Mouse (Mus musculus) embryonic facial prominence, embryonic 11.5 days (tissue): ENCODE data around the gene Rps2. TPM values are rescaled to one million over a fixed set of nuclear protein-coding genes. Genes with fewer than 3 reads are reported as not detected.
A peak's percentile ranks its signal among the peaks of the same experiment; 100 is the strongest.
"Not testable (repeated sequence)": the region's sequence is repeated elsewhere in the genome, so short reads cannot be mapped to it uniquely, and the experiment has no call there.

Source experiments
- ATAC-seq: fragments of 200-750 bp; cut with Nextera tagmentation; replicated peaks from 2 replicates; pipeline ENCODE4 v1.8.0; 2017; ENCODE audit warnings: low read depth; ENCODE audit not compliant: insufficient number of reproducible peaks, low FRiP score, low TSS enrichment
- DNase-seq: peaks from one replicate; pipeline ENCODE4 v3.0.0-alpha.2; 2015; ENCODE audit warnings: low spot score
- H3K27ac ChIP-seq: fragments of 300-500 bp; sonication (generic); replicated peaks from 2 replicates; pipeline ENCODE4 v1.5.1; 2014; ENCODE audit warnings: mild to moderate bottlenecking, low read depth, low read length, control low read depth
- H3K27me3 ChIP-seq: fragments of 300-500 bp; sonication (generic); 2 replicates; pipeline ENCODE4 v1.6.1; 2014; ENCODE audit warnings: mild to moderate bottlenecking, low read length, moderate library complexity, mixed read lengths; ENCODE audit not compliant: control insufficient read depth, insufficient read depth
- H3K36me3 ChIP-seq: fragments of 300-500 bp; sonication (generic); replicated peaks from 2 replicates; pipeline ENCODE4 v1.6.1; 2014; ENCODE audit warnings: low read depth, mild to moderate bottlenecking, low read length, moderate library complexity, mixed read lengths; ENCODE audit not compliant: control insufficient read depth, insufficient read depth
- H3K4me1 ChIP-seq: fragments of 300-500 bp; sonication (generic); 2 replicates; pipeline ENCODE4 v1.6.1; 2014; ENCODE audit warnings: low read length, mixed read lengths; ENCODE audit not compliant: control insufficient read depth, insufficient read depth
- H3K4me2 ChIP-seq: fragments of 300-500 bp; sonication (generic); 2 replicates; pipeline ENCODE4 v1.6.1; 2014; ENCODE audit warnings: low read depth, mild to moderate bottlenecking, control low read depth, low read length, moderate library complexity
- H3K4me3 ChIP-seq: fragments of 300-500 bp; sonication (generic); 2 replicates; pipeline ENCODE4 v1.5.1; 2014; ENCODE audit warnings: low read depth, low read length, control low read depth
- H3K9ac ChIP-seq: fragments of 300-500 bp; sonication (generic); replicated peaks from 2 replicates; pipeline ENCODE4 v1.6.1; 2014; ENCODE audit warnings: mild to moderate bottlenecking, control low read depth, low read length
- H3K9me3 ChIP-seq: fragments of 300-500 bp; sonication (generic); replicated peaks from 2 replicates; pipeline ENCODE4 v1.6.1; 2016; ENCODE audit warnings: mild to moderate bottlenecking, low read length, inconsistent platforms, mixed read lengths; ENCODE audit not compliant: control insufficient read depth
- WGBS: fragments of 180-500 bp; shearing (Covaris S2); extraction: QIAGEN DNeasy Blood & Tissue Kit; methylation state at CpG from one replicate; pipeline ENCODE4 v1.1.7; 2014; 5-methylcytosine and 5-hydroxymethylcytosine counted together
- polyA plus RNA-seq: library from polyadenylated mRNA; unstranded; fragments of >200 nt; fragmentation: Nextera tagmentation; extraction: Ambion mirVana; gene quantifications from 2 replicates; pipeline ENCODE4 v1.2.1, GENCODE M21; 2014

Gene Rps2
- polyA plus RNA-seq, 1 experiment from 2014 or later = 1,371 TPM

DNA sequence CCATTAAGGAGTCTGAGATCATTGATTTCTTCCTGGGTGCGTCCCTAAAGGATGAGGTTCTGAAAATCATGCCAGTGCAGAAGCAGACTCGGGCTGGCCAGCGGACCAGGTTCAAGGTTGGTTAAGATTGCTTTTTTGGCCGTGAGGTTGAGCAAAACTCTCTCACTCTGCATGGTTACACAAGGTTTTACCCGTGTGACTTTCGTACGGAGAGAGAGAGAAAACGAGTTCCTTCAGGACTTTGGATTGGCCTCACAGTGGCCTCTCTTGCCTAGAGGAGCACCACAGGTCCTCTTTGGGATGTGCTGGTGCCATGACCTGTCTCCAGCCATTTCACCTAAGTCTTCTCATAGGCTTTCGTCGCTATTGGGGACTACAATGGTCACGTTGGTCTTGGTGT lies 2.7 kb downstream of the Rps2 start:
- WGBS = 0% methylated on average over 11 of the region's 11 CpGs
- peak overlapping the region; percentile 75 for H3K4me3 ChIP-seq
- peak overlapping the region; percentile 85 for H3K4me2 ChIP-seq
- not testable (repeated sequence) for ATAC-seq, H3K9me3 ChIP-seq, H3K36me3 ChIP-seq, DNase-seq, H3K4me1 ChIP-seq, H3K27ac ChIP-seq, H3K27me3 ChIP-seq
- peak overlapping the region; percentile 84 for H3K9ac ChIP-seq

DNA sequence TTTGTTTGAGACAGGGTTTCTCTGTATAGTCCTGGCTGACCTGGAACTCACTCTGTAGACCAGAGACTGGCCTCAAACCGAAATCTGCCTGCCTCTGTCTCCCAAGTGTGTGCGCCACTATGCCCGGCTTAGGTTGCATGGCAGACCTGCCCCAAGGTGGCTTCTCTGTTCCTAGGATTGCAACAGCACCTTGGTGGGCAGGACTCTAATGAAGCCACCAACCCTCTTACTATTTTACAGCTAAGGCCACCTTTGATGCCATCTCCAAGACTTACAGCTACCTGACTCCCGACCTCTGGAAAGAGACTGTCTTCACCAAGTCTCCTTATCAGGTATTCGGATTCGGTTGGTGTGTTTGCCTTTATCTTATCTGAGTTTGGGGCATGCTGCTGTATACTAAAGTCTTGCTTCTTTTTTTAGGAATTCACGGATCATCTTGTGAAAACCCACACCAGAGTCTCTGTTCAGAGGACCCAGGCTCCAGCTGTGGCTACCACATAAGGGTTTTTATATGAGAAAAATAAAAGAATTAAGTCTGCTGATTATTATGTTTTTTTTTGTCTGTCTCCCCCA lies 3.6 kb downstream of the Rps2 start:
- not testable (repeated sequence) for H3K27me3 ChIP-seq, H3K27ac ChIP-seq, H3K36me3 ChIP-seq, ATAC-seq, H3K4me1 ChIP-seq, DNase-seq, H3K9me3 ChIP-seq
- Histone ChIP-seq H3K4me3 (peak overlapping the region; percentile 75), H3K4me2 (peak overlapping the region; percentile 49), H3K9ac (peak overlapping the region; percentile 43)
- WGBS = 65% methylated on average over 7 of the region's 7 CpGs

DNA sequence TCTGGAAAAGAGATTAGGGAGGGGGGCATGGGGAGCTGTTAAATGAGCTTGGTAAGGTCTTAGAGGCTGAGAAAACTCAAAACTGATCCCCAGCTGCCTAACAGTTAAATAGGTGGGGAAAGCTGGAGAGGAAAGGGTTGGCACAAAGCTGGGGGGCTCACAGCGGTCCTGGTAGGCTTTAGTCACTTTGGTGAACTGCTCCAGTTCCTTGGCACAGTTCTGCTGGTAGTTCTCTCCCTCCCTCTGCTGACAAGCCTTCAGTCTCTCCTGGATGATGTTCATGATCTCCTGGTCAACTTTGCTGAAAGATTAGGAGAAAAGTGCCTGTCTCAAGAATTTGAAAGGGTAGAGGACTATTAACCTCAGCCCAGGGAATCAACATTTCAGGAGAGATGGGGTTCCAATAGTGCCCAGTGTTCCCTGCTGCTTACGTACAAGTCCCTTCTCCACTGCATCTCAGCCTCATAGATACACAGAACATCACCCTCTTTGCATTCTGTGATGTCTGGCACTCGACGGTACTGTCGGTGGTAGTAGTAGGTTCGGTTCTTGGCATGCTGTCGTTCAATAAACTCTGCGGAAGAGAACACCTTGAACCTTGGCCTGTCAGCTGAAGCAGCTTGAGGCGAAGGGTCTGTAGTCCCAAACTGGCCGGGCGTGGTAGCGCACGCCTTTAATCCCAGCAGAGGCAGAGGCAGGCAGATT lies 4.5 kb downstream of the Rps2 start:
- H3K27ac ChIP-seq = no peak overlapping the region
- DNase-seq = no peak
- peaks cover 8% of the 10 kb centered on the region for H3K36me3 ChIP-seq
- no peaks in the 10 kb centered on the region for H3K9me3 ChIP-seq
- no peaks in the 10 kb centered on the region; the same call in 1 of the 2 replicates for H3K4me1 ChIP-seq
- no peak overlapping the region for H3K9ac ChIP-seq
- H3K4me2 ChIP-seq = peak overlapping the region; percentile 8; the same call in 1 of the 2 replicates
- no peaks in the 10 kb centered on the region for H3K27me3 ChIP-seq
- WGBS = 37% methylated on average over 13 of the region's 13 CpGs
- ATAC-seq = no peak
- H3K4me3 ChIP-seq = 0 out of 2 replicates have a peak overlapping the region, but pooled peaks have one; percentile 4

DNA sequence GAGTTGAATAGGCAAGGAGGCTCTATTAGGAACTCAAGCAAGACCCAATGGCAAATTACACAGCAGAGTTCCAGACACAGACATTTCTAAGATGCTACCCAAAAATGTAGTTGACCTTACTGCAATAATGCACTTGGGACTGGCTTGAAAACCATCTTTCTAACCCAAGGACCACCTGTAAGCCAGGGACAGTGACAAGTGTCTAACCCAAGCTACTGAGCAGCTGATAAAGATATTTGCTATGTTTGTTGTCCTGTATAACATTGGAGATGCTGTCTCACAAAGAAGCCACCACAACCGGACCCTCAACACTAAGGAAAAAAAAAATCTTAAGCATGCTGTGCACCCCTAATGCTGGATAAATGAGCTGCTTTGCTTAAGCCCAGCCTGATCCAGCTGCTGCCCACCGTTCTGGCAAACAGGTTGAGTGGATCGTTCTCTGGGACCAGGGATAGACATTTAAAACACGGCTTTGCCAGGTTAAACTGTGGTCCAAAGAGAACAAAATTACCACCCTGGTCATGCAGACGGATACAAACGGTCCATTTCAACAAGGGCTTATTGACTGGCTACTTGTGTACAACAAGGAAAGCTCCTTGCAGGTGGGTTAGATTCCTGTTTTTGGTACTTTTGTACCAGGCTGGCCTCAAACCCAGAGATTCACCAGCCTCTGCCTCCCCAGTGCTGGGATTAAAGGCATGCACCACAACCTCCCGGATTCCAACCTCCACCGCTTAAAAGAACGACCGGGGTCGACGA lies 5.4 kb downstream of the Rps2 start:
- no peaks in the 10 kb centered on the region for H3K27me3 ChIP-seq
- peaks cover 8% of the 10 kb centered on the region for H3K36me3 ChIP-seq
- H3K4me2 ChIP-seq = peak overlapping the region; percentile 56
- H3K4me1 ChIP-seq = no peaks in the 10 kb centered on the region; the same call in 1 of the 2 replicates
- peak overlapping the region; percentile 60 for H3K4me3 ChIP-seq
- 5% methylated on average over 12 of the region's 12 CpGs for WGBS
- no peak for ATAC-seq
- H3K9ac ChIP-seq = peak overlapping the region; percentile 71
- no peak for DNase-seq
- no peaks in the 10 kb centered on the region for H3K9me3 ChIP-seq
- no peak overlapping the region for H3K27ac ChIP-seq

DNA sequence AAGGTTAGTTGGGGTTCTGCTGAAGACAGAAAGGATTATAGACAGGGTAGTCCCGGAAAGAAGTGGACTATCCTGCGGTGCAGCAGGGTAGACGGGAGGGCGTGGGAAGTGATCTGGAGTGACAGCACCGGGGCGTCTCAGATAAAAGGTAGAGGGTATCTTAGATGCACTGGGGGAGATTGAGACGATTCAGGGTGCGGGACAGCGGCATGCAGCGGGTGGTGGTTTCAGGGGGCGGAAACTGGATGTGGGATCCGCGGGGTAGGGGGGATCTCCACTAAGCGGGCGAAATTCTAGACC lies 5.9 kb downstream of the Rps2 start:
- ATAC-seq = peak; percentile 12; the same call in 1 of the 2 replicates
- peak overlapping the region; percentile 60 for H3K4me3 ChIP-seq
- peak; percentile 19 for DNase-seq
- peaks cover 8% of the 10 kb centered on the region for H3K36me3 ChIP-seq
- no peaks in the 10 kb centered on the region for H3K9me3 ChIP-seq
- 1% methylated on average over 15 of the region's 15 CpGs for WGBS
- no peaks in the 10 kb centered on the region for H3K27me3 ChIP-seq
- peak overlapping the region; percentile 56 for H3K27ac ChIP-seq
- peak overlapping the region; percentile 71 for H3K9ac ChIP-seq
- no peaks in the 10 kb centered on the region; the same call in 1 of the 2 replicates for H3K4me1 ChIP-seq
- H3K4me2 ChIP-seq = peak overlapping the region; percentile 56

DNA sequence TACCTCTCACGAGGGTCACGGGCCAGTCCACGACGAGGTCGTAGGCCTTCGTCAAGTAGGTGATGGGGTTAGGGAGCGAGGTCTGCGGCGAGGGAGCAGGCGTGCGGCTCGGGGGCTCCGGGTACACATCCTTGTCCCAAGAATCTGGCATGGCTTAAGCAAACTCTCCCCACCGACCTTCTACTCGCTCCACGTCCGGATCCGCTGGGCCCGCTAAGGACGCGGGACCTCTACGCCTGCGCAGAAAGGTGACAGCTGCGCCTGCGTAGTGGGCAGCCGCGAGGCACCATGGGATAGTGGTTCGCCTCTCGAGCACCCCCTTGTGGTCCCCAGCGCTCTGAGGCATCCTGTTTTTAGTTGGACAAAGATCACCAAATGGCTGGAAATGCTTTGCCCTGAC lies 6.3 kb downstream of the Rps2 start, which contains the start of gene Ndufb10:
Gene Ndufb10, minus strand, starts transcription at position 295 of the 400 bp plus-strand sequence.
- Histone ChIP-seq H3K4me1 (no peaks in the 10 kb centered on the region; the same call in 1 of the 2 replicates), H3K27ac (peak within 1 kb of the TSS; percentile 56), H3K36me3 (peaks cover 8% of the 10 kb centered on the region), H3K9me3 (no peaks in the 10 kb centered on the region), H3K4me3 (peak within 1 kb of the TSS; percentile 60), H3K9ac (peak within 1 kb of the TSS; percentile 71), H3K27me3 (no peaks in the 10 kb centered on the region), H3K4me2 (peak within 1 kb of the TSS; percentile 56)
- WGBS = under 1% methylated on average over 30 of the region's 30 CpGs
- DNase-seq (peak; percentile 98), ATAC-seq (peak; percentile 77)

DNA sequence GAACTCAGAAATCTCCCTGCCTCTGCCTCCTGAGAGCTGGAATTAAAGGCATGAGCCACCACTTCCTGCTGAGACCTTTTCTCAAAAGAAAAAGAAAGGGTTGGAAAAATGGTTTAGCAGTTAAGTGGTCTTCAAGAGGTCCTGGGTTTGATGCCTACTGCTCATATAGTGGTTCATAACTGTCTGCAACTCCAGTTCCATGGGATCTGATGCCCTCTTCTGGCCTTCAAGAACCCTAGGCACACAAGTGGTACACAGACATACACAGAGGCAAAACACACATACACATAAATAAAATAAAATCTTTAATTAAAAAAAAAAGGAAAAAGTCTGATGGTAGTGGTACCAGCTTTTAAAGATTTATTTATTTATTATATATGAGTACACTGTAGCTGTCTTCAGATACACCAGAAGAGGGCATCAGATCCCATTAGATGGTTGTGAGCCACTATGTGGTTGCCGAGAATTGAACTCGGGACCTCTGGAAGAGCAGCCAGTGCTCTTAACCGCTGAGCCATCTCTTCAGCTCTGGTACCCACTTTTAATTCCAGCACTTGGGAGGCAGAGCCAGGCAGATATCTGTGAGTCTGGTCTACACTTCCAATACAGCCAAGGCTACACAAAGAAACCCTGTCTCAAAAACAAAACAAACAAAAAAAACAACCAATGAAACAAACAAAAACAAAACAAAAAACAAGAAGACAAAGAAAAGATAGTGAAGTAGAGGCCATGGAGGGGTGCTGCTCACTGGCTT lies 7.9 kb downstream of the Rps2 start:
- H3K27me3 ChIP-seq = no peaks in the 10 kb centered on the region
- no peak overlapping the region for H3K4me2 ChIP-seq
- WGBS = 74% methylated on average over 3 of the region's 3 CpGs
- no peak for ATAC-seq
- peaks cover 8% of the 10 kb centered on the region for H3K36me3 ChIP-seq
- no peak overlapping the region for H3K9ac ChIP-seq
- H3K27ac ChIP-seq = no peak overlapping the region
- H3K4me3 ChIP-seq = no peak overlapping the region
- no peaks in the 10 kb centered on the region for H3K9me3 ChIP-seq
- DNase-seq = no peak
- H3K4me1 ChIP-seq = no peaks in the 10 kb centered on the region; the same call in 1 of the 2 replicates
